Mouse (Mus musculus): ENCODE data around the gene Traf3ip1. TPM values are rescaled to one million over a fixed set of nuclear protein-coding genes. Genes with fewer than 3 reads are reported as not detected.
A peak's percentile ranks its signal among the peaks of the same experiment; 100 is the strongest.

The Traf3ip1 gene
- total RNA-seq, 1 experiment from 2014 or later: 6.9 TPM

DNA sequence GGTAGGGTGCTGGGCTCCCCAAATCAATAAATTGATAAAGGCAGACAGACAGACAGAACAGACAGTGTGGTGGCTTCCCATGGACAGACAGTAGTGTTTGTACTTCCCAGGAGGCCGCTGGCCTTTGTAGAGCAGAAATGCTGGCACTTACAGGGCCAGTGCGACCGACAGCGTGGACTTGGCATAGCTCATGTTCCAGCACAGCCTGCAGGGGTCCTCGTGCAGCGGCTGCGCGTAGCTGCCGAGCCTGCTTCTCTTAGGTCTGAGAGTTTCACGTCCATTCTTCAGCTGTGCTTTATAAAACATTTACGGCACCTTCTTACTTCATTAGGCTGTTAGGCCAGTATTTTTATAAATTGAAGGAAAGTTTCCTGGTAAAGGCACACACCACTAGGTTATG is 20.5 kb downstream of the Traf3ip1 start:
- ATAC-seq (replicated peaks in 1 of 2; ENCODE audit: insufficient read depth in 1 of 2, low FRiP score in 2 of 2, low TSS enrichment in 1 of 2, low read depth in 1 of 2, poor library complexity in 2 of 2, severe bottlenecking in 2 of 2): no peak

GRCm38 (mm10) chr1:91515642-91516041 is 21.2 kb downstream of the Traf3ip1 start:
- ATAC-seq (replicated peaks in 1 of 2; ENCODE audit: insufficient read depth in 1 of 2, low FRiP score in 2 of 2, low TSS enrichment in 1 of 2, low read depth in 1 of 2, poor library complexity in 2 of 2, severe bottlenecking in 2 of 2): no peak

DNA sequence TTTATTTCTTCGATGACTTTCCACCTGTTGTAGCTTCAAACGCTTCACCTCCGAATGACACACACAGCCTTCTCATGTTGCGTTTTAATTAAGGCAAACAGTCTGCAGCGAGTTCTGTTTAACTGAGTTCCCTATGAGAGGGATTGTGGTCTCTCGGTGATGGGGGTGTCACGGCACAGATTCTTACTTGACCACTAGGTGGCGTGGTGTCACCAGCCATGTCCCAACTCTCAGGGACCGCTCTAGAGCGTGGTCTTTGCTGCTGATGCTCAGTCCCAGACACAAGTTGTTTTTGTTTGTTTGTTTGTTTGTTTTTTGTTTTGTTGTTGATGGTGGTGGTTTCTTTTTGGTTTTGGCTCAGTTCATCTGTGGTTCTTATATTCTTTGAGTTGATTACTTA is 29.3 kb downstream of the Traf3ip1 start:
- ATAC-seq (replicated peaks in 1 of 2; ENCODE audit: insufficient read depth in 1 of 2, low FRiP score in 2 of 2, low TSS enrichment in 1 of 2, low read depth in 1 of 2, poor library complexity in 2 of 2, severe bottlenecking in 2 of 2): peak; percentile 73 to 91; a peak in 3 of 4 replicates

DNA sequence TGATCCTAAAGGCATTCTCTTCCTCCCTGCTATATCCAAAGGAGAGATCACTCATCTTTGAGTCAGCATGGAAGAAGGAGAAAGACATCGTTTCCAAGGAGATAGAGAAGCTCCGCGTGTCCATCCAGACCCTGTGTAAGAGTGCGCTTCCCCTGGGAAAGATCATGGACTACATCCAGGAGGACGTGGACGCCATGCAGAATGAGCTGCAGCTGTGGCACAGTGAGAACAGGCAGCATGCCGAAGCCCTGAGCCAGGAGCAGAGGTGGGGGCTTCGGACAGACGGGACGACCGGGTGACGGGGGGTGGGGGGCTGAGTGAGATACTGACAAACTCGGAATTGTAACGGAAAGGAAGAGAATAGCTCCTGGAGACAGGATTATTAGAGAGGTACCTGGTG is 31.4 kb downstream of the Traf3ip1 start:
- ATAC-seq (replicated peaks in 1 of 2; ENCODE audit: insufficient read depth in 1 of 2, low FRiP score in 2 of 2, low TSS enrichment in 1 of 2, low read depth in 1 of 2, poor library complexity in 2 of 2, severe bottlenecking in 2 of 2): no peak

- ATAC-seq (replicated peaks in 1 of 2; ENCODE audit: insufficient read depth in 1 of 2, low FRiP score in 2 of 2, low TSS enrichment in 1 of 2, low read depth in 1 of 2, poor library complexity in 2 of 2, severe bottlenecking in 2 of 2): no peak
Observed at GRCm38 (mm10) chr1:91530166-91530565, 35.7 kb downstream of the Traf3ip1 start.

- ATAC-seq (replicated peaks in 1 of 2; ENCODE audit: insufficient read depth in 1 of 2, low FRiP score in 2 of 2, low TSS enrichment in 1 of 2, low read depth in 1 of 2, poor library complexity in 2 of 2, severe bottlenecking in 2 of 2): no peak
Observed at GRCm38 (mm10) chr1:91532243-91532642, 37.8 kb downstream of the Traf3ip1 start.

DNA sequence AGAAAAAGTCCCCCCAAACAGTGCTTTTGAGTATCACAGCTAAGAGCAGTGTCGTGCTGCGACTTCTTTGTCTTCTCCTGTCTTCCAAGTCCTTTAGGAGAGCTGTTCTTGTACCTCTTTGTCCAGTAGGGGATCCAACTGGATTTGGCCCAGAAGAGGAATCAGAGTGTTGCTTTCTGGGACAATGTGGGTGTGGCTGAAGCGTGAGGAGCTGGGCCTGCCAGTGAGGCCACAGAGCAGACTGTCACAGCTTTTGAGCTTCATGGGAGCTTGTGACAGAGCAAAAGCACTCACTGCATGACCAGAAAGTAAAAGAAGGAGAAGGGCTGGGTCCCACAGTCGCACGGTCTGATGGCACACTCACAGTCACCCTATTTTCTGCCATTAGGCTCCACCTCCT is 38.4 kb downstream of the Traf3ip1 start:
- no peak for ATAC-seq (replicated peaks in 1 of 2; ENCODE audit: insufficient read depth in 1 of 2, low FRiP score in 2 of 2, low TSS enrichment in 1 of 2, low read depth in 1 of 2, poor library complexity in 2 of 2, severe bottlenecking in 2 of 2)

GRCm38 (mm10) chr1:91533483-91533882 is 39.0 kb downstream of the Traf3ip1 start:
- peak in 1 of 2 experiments; percentile 51; a peak in 1 of 4 replicates for ATAC-seq (replicated peaks in 1 of 2; ENCODE audit: insufficient read depth in 1 of 2, low FRiP score in 2 of 2, low TSS enrichment in 1 of 2, low read depth in 1 of 2, poor library complexity in 2 of 2, severe bottlenecking in 2 of 2)

DNA sequence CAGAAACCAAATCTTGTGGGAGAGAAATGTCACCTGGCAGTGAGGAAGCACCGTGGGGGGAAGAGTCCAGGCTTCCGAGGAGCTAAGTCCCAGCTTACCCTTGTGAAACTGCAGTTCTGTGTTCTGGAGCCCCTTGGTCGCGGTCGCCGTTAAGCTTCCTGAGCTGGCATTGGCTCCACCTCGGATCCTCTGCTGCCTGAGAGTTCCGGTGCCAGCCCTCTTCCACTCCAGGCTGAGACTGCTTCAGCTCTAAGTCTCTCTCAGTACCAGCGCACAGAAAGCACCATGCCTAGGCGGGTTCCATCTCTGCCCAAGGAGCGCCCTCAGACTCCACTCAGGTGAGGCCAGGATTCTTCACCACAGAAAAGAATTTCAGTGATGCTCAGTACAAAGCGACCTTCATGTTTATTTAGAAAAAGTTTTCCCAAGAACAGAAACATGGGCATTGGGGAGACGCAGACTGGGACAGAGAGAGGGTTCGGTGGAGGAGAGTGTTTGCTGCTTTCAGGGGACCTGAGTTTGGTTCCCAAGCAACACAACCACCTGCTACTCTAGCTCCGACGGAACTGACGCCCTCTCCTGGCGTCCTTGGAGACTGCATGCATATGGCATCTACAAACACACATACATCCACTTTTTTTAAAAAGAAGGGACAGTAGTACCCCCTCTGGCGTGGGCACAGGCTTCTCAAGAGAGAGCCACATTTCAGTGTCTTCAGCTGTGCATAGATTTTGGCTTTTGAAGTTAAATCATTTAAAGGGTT is 39.7 kb downstream of the Traf3ip1 start:
- no peak for ATAC-seq (replicated peaks in 1 of 2; ENCODE audit: insufficient read depth in 1 of 2, low FRiP score in 2 of 2, low TSS enrichment in 1 of 2, low read depth in 1 of 2, poor library complexity in 2 of 2, severe bottlenecking in 2 of 2)

DNA sequence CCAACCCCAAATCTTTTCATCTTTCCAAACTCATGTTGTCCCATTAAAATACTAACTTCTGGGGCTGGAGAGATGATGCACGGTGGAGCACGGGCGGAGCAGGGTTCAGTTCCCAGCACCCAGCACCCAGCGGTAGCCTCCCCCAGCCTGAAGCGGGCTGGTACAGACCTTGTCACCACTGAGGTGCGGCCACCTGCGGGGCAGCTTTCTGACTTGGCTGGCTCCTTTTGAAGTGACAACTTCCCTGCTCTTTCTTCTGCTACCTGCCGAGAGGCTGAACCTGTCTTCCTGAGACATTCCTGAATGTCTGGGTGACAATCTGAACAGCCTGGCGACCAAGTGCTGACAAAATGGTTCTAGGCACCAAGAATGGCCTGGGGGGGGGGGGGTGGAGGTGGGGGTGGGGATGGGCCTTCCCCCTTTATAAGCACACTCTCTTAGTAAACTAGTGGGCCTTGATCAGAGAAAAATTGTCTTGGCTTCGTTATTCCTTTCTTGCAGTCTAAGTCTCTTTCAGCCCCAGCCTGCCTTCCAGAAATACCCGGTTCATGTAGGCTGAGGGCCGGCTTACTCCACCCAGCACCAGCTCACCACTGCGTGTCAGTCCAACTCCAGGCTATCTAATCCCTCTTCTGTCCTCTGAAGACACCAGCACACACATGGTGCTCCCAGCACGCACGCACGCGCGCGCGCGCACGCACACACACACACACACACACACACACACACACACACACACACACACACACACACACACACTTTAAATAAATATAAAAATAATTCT is 43.5 kb downstream of the Traf3ip1 start:
- no peak for ATAC-seq (replicated peaks in 1 of 2; ENCODE audit: insufficient read depth in 1 of 2, low FRiP score in 2 of 2, low TSS enrichment in 1 of 2, low read depth in 1 of 2, poor library complexity in 2 of 2, severe bottlenecking in 2 of 2)

GRCm38 (mm10) chr1:91538570-91538929 is 44.1 kb downstream of the Traf3ip1 start:
- no peak for ATAC-seq (replicated peaks in 1 of 2; ENCODE audit: insufficient read depth in 1 of 2, low FRiP score in 2 of 2, low TSS enrichment in 1 of 2, low read depth in 1 of 2, poor library complexity in 2 of 2, severe bottlenecking in 2 of 2)

DNA sequence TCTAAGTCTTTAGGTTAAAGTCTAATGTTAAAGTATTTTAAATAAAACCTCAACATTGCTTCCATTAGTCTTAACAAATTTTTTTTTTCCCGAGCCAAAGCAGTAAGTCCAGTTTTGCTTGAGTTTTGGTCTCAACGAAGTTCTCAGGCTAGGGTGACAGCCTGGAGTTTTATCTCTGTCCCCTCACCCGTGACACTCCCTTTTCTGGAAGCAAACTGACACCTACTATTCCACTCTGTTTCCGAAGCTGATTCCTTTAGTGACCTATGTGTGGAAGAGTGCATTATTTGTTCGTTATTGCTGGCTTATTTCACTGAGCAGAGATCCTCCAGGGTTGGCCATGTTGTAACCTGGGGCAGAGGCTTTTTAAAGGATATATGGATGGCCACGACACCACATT is 44.8 kb downstream of the Traf3ip1 start:
- no peak for ATAC-seq (replicated peaks in 1 of 2; ENCODE audit: insufficient read depth in 1 of 2, low FRiP score in 2 of 2, low TSS enrichment in 1 of 2, low read depth in 1 of 2, poor library complexity in 2 of 2, severe bottlenecking in 2 of 2)

- peak; percentile 15 to 37 for ATAC-seq (replicated peaks in 1 of 2; ENCODE audit: insufficient read depth in 1 of 2, low FRiP score in 2 of 2, low TSS enrichment in 1 of 2, low read depth in 1 of 2, poor library complexity in 2 of 2, severe bottlenecking in 2 of 2)
Observed at GRCm38 (mm10) chr1:91539704-91540270, 45.3 kb downstream of the Traf3ip1 start.

GRCm38 (mm10) chr1:91540271-91540826 is 45.9 kb downstream of the Traf3ip1 start, which contains the start of gene Asb1:
Gene Asb1 (plus strand): TSS chr1:91540544.
- ATAC-seq (replicated peaks in 1 of 2; ENCODE audit: insufficient read depth in 1 of 2, low FRiP score in 2 of 2, low TSS enrichment in 1 of 2, low read depth in 1 of 2, poor library complexity in 2 of 2, severe bottlenecking in 2 of 2): peak; percentile 92 to 94

GRCm38 (mm10) chr1:91541042-91541592 is 46.7 kb downstream of the Traf3ip1 start:
- ATAC-seq (replicated peaks in 1 of 2; ENCODE audit: insufficient read depth in 1 of 2, low FRiP score in 2 of 2, low TSS enrichment in 1 of 2, low read depth in 1 of 2, poor library complexity in 2 of 2, severe bottlenecking in 2 of 2): no peak

- ATAC-seq (replicated peaks in 1 of 2; ENCODE audit: insufficient read depth in 1 of 2, low FRiP score in 2 of 2, low TSS enrichment in 1 of 2, low read depth in 1 of 2, poor library complexity in 2 of 2, severe bottlenecking in 2 of 2): no peak
Observed at GRCm38 (mm10) chr1:91543974-91544373, 49.5 kb downstream of the Traf3ip1 start.

- ATAC-seq (replicated peaks in 1 of 2; ENCODE audit: insufficient read depth in 1 of 2, low FRiP score in 2 of 2, low TSS enrichment in 1 of 2, low read depth in 1 of 2, poor library complexity in 2 of 2, severe bottlenecking in 2 of 2): no peak
Observed at GRCm38 (mm10) chr1:91545226-91545625, 50.8 kb downstream of the Traf3ip1 start.

DNA sequence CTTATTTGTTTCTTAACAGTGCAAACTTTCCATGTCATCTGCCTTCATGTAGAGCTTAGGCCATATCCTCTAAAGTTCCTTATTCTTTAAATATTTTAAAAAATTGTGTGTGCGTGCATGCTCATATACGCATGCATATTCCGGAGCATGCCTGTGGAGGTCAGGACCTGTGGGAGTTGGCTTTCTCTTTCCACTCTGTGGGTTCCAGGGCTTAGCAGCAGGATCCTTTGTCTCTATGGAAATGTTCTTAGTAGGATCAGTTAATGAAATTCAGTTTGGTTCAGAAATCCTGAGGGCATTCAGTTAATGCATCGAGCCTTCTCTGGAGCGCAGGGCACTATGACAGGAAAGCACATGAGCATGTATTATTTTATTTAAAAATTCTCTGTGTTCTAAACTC is 53.1 kb downstream of the Traf3ip1 start:
- no peak for ATAC-seq (replicated peaks in 1 of 2; ENCODE audit: insufficient read depth in 1 of 2, low FRiP score in 2 of 2, low TSS enrichment in 1 of 2, low read depth in 1 of 2, poor library complexity in 2 of 2, severe bottlenecking in 2 of 2)
